Mouse (Mus musculus): ENCODE results near the gene Rbm47.

DNA sequence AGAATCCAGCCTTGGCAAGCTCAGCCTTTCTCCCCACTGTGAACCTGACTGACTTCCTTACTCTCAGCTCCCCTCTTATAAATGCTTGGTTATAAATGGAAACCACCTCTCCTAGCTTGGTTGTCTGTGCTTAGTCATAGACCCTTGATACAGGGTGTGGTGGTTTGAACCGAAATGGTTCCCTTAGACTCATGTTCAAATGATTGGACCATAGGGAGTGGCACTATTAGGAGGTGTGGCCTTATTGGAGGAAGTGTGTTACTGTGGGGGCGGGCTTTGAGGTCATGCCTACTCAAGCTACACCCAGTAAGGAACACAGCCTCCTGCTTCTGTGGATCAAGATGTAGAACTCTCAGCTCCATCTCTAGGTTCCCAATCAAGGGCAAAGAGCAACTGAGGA is 181.7 kb downstream of the Rbm47 start:
- no peak for TF ChIP-seq CTCF (IDR thresholded peaks at IDR 0.05; ENCODE audit: low read depth)
- no peak for TF ChIP-seq EP300 (optimal IDR thresholded peaks at IDR 0.05)

Measured in stomach, postnatal 0 days (tissue).